Mouse (Mus musculus) limb, embryonic 15.5 days (tissue): ENCODE results near the gene Opcml. TPM values are rescaled to one million over a fixed set of nuclear protein-coding genes. Genes with fewer than 3 reads are reported as not detected.

Experiments
- ATAC-seq: fragments of 200-750 bp; cut with Nextera tagmentation; 2 replicates; pipeline ENCODE4 v1.8.0; 2017; ENCODE audit warnings: low read depth, moderate TSS enrichment; ENCODE audit not compliant: insufficient number of reproducible peaks, low FRiP score, low TSS enrichment
- H3K27ac ChIP-seq: fragments of 300-500 bp; sonication (generic); 2 replicates; pipeline ENCODE4 v1.5.1; 2015; ENCODE audit warnings: moderate library complexity, mild to moderate bottlenecking, inconsistent platforms
- H3K27me3 ChIP-seq: fragments of 300-500 bp; sonication (generic); 2 replicates; pipeline ENCODE4 v1.6.1; 2015; ENCODE audit warnings: inconsistent platforms
- H3K36me3 ChIP-seq: fragments of 300-500 bp; sonication (generic); 2 replicates; pipeline ENCODE4 v1.6.1; 2015; ENCODE audit warnings: inconsistent platforms
- H3K4me1 ChIP-seq: fragments of 300-500 bp; sonication (generic); 2 replicates; pipeline ENCODE4 v1.6.1; 2015; ENCODE audit warnings: inconsistent platforms
- H3K4me2 ChIP-seq: fragments of 300-500 bp; sonication (generic); 2 replicates; pipeline ENCODE4 v1.6.1; 2015; ENCODE audit warnings: mild to moderate bottlenecking, inconsistent platforms
- H3K4me3 ChIP-seq: fragments of 300-500 bp; sonication (generic); 2 replicates; pipeline ENCODE4 v1.5.1; 2015; ENCODE audit warnings: mild to moderate bottlenecking, inconsistent platforms
- H3K9ac ChIP-seq: fragments of 300-500 bp; sonication (generic); 2 replicates; pipeline ENCODE4 v1.6.1; 2015; ENCODE audit warnings: inconsistent platforms
- H3K9me3 ChIP-seq: fragments of 300-500 bp; sonication (generic); 2 replicates; pipeline ENCODE4 v1.6.1; 2016; ENCODE audit warnings: inconsistent platforms
- WGBS: fragments of 180-500 bp; shearing (Covaris S2); methylation state at CpG from one replicate; pipeline ENCODE4 v1.1.7; 2015; 5-methylcytosine and 5-hydroxymethylcytosine counted together
- microRNA-seq: library from miRNA; unstranded; fragments of <30 nt; microRNA quantifications from one replicate; pipeline ENCODE4, GENCODE M21; 2016
- polyA plus RNA-seq: library from polyadenylated mRNA; unstranded; fragments of >200 nt; fragmentation: Nextera tagmentation; extraction: Ambion mirVana; gene quantifications from 2 replicates; pipeline ENCODE4 v1.2.1, GENCODE M21; 2015

Opcml gene
- polyA plus RNA-seq, 1 experiment from 2014 or later = 4.9 TPM

DNA sequence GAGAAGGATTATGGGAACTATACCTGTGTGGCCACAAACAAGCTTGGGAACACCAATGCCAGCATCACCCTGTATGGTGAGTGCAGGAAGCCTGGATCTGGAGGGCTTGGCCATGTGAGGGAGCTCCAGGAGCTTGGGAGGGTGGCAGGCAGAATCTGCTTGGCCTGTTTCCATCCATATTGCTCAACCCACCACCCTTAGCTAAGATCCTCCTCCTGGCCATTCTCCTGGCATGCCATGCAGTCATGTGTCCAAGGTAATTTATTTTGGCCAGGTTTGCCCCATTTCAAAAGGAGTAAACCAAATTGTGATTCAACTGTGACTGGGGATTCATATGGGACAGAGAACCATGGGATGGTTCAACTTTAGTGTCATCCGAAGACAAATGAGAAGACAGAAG lies 1112.7 kb downstream of the Opcml start:
- 86% methylated on average over 1 of the region's 1 CpGs for WGBS
- no peaks in the 10 kb centered on the region for H3K9me3 ChIP-seq
- no peak overlapping the region for H3K4me2 ChIP-seq
- H3K4me3 ChIP-seq = no peak overlapping the region
- ATAC-seq = no peak
- H3K27ac ChIP-seq = no peak overlapping the region
- no peaks in the 10 kb centered on the region for H3K27me3 ChIP-seq
- H3K9ac ChIP-seq = no peak overlapping the region
- no peaks in the 10 kb centered on the region for H3K36me3 ChIP-seq
- no peaks in the 10 kb centered on the region for H3K4me1 ChIP-seq

DNA sequence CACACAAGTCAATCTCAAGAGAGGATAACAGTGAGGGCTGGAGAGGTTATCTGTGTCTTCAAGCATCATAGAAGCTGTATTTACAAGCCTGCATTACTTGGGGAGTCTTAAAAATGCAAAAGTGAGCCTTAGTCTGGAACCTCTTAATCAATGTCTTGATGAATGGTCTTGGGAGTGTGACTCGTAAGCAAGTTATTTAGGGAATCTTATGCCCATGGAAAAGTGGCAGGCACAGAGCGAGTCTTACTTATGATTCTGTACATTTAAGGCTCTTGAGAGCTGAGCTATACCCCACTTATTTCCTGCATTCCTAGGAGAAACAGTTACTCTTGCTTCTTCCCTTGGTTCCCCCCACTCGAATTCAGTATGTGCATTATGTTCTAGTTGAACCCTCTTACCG lies 1119.2 kb downstream of the Opcml start:
- no peaks in the 10 kb centered on the region for H3K36me3 ChIP-seq
- no peak overlapping the region for H3K27ac ChIP-seq
- no peak overlapping the region for H3K4me3 ChIP-seq
- H3K9ac ChIP-seq = no peak overlapping the region
- no peaks in the 10 kb centered on the region for H3K9me3 ChIP-seq
- no peak overlapping the region for H3K4me2 ChIP-seq
- H3K4me1 ChIP-seq = no peaks in the 10 kb centered on the region
- ATAC-seq = no peak
- no peaks in the 10 kb centered on the region for H3K27me3 ChIP-seq
- WGBS = 81% methylated on average over 4 of the region's 4 CpGs

DNA sequence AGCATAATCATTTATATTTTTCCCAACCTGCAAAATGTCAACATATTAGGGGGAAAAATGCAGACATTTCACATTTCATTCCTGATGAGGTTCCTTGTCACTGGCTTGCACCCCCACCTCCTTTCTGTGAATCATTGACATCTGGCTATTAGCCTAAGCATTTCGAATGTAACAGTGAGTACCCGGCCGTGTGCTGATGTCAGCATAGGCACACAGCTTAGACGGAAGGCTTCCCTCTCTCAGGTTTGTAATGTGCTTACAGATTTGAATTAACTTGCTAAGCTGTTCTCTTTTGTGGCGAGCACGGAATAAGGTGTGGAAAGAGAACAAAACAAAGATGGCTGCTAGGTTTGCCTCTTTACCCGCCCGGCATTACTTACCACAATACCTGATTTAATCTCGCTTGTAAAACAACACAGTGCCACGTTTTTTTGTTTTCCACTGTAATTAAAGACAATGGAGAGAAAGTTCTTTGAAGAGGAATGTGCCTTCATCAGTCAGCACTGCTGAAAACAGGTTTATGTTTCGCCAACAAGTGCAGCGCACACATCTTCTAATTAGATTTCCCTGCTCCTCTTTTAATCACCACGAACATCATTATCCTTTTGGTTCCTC lies 1121.1 kb downstream of the Opcml start:
- Histone ChIP-seq H3K4me3 (no peak overlapping the region), H3K4me1 (no peaks in the 10 kb centered on the region), H3K9me3 (no peaks in the 10 kb centered on the region), H3K4me2 (no peak overlapping the region), H3K27me3 (no peaks in the 10 kb centered on the region), H3K36me3 (no peaks in the 10 kb centered on the region), H3K27ac (no peak overlapping the region), H3K9ac (no peak overlapping the region)
- WGBS = 55% methylated on average over 13 of the region's 13 CpGs
- ATAC-seq = no peak

DNA sequence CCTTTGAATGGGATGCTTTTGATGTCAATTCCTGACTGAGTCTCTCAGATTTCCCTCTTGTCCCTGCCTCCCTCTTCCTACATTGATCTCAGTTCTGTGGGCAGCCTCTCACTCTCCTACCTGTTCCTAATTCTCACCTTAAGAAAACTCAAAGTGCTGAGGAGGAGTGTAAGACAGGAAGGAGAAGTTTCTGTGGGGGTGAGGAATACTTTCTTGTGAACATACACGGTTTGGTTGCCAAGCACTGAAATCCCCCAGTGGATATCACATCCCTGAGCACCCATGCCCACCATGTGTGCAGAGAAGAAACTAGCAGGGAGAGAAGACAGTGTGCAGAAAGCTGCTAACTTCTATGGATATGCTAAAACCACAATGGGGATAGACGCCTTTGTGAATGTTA lies 1141.5 kb downstream of the Opcml start:
- Histone ChIP-seq H3K9ac (no peak overlapping the region), H3K4me2 (no peak overlapping the region), H3K4me3 (no peak overlapping the region), H3K27ac (no peak overlapping the region), H3K36me3 (no peaks in the 10 kb centered on the region), H3K27me3 (no peaks in the 10 kb centered on the region), H3K4me1 (no peaks in the 10 kb centered on the region), H3K9me3 (no peaks in the 10 kb centered on the region)
- whole genome bisulfite sequencing = 70% methylated on average over 2 of the region's 2 CpGs
- ATAC-seq = no peak

DNA sequence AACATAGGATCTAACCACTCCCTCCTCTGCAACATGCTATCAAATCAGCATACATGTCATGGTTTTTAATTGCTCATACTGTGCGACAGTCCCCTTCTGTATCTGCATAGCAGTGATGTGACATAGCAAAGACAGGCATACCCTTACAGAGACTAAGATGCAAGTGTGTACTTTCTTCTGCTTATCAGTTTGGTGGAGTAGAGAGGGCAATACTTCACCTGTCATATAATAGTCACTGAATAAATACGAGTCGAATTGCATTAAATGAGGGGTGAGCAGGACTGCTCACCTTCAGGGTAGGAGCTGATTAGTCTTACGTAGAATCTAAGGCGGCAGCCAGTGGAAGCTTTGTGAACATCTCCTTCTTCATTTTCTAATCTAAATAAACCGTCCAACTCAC lies 1146.6 kb downstream of the Opcml start:
- no peak overlapping the region for H3K4me3 ChIP-seq
- 86% methylated on average over 6 of the region's 6 CpGs for WGBS
- H3K9me3 ChIP-seq = no peaks in the 10 kb centered on the region
- H3K27ac ChIP-seq = no peak overlapping the region
- no peak overlapping the region for H3K9ac ChIP-seq
- H3K36me3 ChIP-seq = no peaks in the 10 kb centered on the region
- H3K4me2 ChIP-seq = no peak overlapping the region
- H3K4me1 ChIP-seq = no peaks in the 10 kb centered on the region
- ATAC-seq = no peak
- no peaks in the 10 kb centered on the region for H3K27me3 ChIP-seq

DNA sequence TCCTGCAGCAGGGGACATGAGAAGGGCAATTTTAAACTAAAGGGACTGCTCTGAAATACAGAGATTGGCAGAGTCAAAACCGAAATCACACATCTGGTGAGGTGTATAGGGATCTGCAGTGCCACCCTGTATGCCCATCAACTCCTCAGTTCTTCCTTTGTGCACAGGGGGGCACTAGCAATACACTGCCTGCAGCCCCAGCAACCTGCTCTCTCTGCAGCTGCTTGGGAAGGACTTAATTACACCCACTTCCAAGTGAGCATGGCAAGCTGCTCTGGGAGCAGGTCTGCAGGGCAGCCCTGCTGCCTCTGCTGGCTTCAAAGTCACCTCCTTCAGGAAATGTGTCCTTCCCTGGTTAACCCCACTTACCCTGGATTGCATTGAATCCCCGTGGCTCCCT lies 1147.4 kb downstream of the Opcml start:
- Histone ChIP-seq H3K9ac (no peak overlapping the region), H3K4me3 (no peak overlapping the region), H3K4me2 (no peak overlapping the region), H3K4me1 (no peaks in the 10 kb centered on the region), H3K27me3 (no peaks in the 10 kb centered on the region), H3K9me3 (no peaks in the 10 kb centered on the region), H3K36me3 (no peaks in the 10 kb centered on the region), H3K27ac (no peak overlapping the region)
- 54% methylated on average over 2 of the region's 2 CpGs for WGBS
- no peak for ATAC-seq

DNA sequence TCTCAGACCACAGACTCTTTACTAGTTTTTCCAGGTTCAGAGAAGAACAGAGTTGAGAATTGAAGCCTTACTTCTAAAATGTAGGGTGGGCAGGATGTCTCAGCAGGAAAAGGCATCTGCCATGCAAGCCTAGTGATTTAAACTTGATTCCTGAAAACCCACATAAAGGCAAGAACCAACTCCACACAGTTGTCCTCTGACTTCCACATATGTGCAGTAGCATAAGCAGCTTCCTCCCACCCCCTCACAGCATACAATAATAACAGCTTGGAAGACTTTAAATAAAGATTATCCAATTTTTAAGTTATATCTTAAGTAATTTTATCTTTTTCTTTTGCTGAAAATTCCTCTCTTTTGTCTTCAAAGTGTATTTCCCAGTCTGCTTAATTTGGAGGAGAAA lies 1150.3 kb downstream of the Opcml start:
- Histone ChIP-seq H3K9ac (no peak overlapping the region), H3K36me3 (no peaks in the 10 kb centered on the region), H3K4me1 (no peaks in the 10 kb centered on the region), H3K4me3 (no peak overlapping the region), H3K27me3 (no peaks in the 10 kb centered on the region), H3K9me3 (no peaks in the 10 kb centered on the region), H3K4me2 (no peak overlapping the region), H3K27ac (no peak overlapping the region)
- ATAC-seq = no peak

DNA sequence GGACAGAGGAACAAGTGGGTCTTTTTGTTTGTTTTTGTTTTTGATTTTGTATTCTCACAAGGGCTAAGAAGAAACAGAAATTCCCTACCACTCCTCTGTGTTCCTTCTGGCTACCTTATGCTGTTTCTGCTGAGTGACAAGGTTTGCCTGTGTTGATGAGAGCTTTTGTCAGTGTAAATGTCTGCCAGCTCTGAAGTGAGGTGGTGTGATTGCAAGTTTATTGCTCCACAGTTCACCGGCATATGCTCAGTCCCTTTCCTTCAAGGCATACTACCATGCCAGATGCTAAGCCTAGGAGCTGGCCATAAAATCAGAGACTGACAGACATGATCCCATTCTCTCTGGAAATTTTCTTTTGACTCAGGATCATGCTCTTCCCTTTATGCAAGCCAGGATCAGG lies 1178.9 kb downstream of the Opcml start:
- 31% methylated on average over 1 of the region's 1 CpGs for WGBS

More for the DNA sequence above, 1178.9 kb downstream of the Opcml start:
- no peak overlapping the region for H3K27ac ChIP-seq
- no peak overlapping the region for H3K4me3 ChIP-seq
- H3K27me3 ChIP-seq = no peaks in the 10 kb centered on the region
- H3K9me3 ChIP-seq = no peaks in the 10 kb centered on the region
- no peaks in the 10 kb centered on the region for H3K36me3 ChIP-seq
- no peak for ATAC-seq
- no peak overlapping the region for H3K4me2 ChIP-seq
- no peaks in the 10 kb centered on the region for H3K4me1 ChIP-seq
- no peak overlapping the region for H3K9ac ChIP-seq

Small RNA genes lying within 50 kb of the gene (microRNA-seq; reads per million reads assigned to microRNA genes)
- not detected for gene Gm44316
